Mouse (Mus musculus) spleen, adult 2 months (tissue): ENCODE measurements around the gene Fbxl13. TPM values are rescaled to one million over a fixed set of nuclear protein-coding genes. Genes with fewer than 3 reads are reported as not detected.

ENCODE experiments used
- DNase-seq, 2 experiments: peaks; one replicate each; pipeline versions ENCODE4 v3.0.0 to v3.0.0-alpha.2; 2012 to 2021; ENCODE audit warnings: low spot score in 2 of 2, low read depth in 1 of 2
- H3K27ac ChIP-seq: fragments of 200-500 bp; 2 replicates; pipeline ENCODE4 v1.5.1; 2012; ENCODE audit warnings: low read length, inconsistent platforms; ENCODE audit not compliant: insufficient read depth
- H3K27me3 ChIP-seq: fragments of 200-500 bp; 2 replicates; pipeline ENCODE4 v1.6.1; 2012; ENCODE audit warnings: mild to moderate bottlenecking, moderate library complexity, low read length, inconsistent platforms; ENCODE audit not compliant: control insufficient read depth, insufficient read depth
- H3K36me3 ChIP-seq: fragments of 200-500 bp; 2 replicates; pipeline ENCODE4 v1.6.1; 2012; ENCODE audit warnings: mild to moderate bottlenecking, low read length, inconsistent platforms; ENCODE audit not compliant: control insufficient read depth, insufficient read depth
- H3K4me1 ChIP-seq: fragments of 200-500 bp; 2 replicates; pipeline ENCODE4 v1.6.1; 2011; ENCODE audit warnings: inconsistent platforms; ENCODE audit not compliant: control insufficient read depth, insufficient read depth, insufficient read length
- H3K4me3 ChIP-seq: fragments of 200-500 bp; 2 replicates; pipeline ENCODE4 v1.5.1; 2011; ENCODE audit warnings: mild to moderate bottlenecking, inconsistent platforms; ENCODE audit not compliant: insufficient read depth, insufficient read length; ENCODE audit errors: extremely low read depth
- CTCF ChIP-seq: fragments of 200-500 bp; IDR thresholded peaks from 2 replicates; pipeline ENCODE4 v1.5.1; 2011; ENCODE audit warnings: mild to moderate bottlenecking, inconsistent platforms; ENCODE audit not compliant: insufficient read depth, insufficient read length, insufficient replicate concordance; ENCODE audit errors: extremely low read depth
- POLR2A ChIP-seq: fragments of 200-500 bp; IDR thresholded peaks from 2 replicates; pipeline ENCODE4 v1.6.1; 2011; ENCODE audit warnings: low read depth, low read length, inconsistent platforms
- WGBS: fragments of 180-500 bp; shearing (Covaris S2); methylation state at CpG from one replicate; pipeline ENCODE4 v1.1.7; 2018; 5-methylcytosine and 5-hydroxymethylcytosine counted together
- polyA plus RNA-seq: library from polyadenylated mRNA; depleted of rRNA; stranded (reverse); fragments of >200 nt; gene quantifications from 2 replicates; pipeline ENCODE4 v1.2.3, GENCODE M21; 2012

Gene Fbxl13
- polyA plus RNA-seq, 1 experiment: 0.07 TPM

GRCm38 (mm10) chr5:21578136-21578535 lies 67.3 kb downstream of the Fbxl13 start:
- DNase-seq: no peak
- Histone ChIP-seq H3K4me1 (no peaks in the 10 kb centered on the region), H3K27ac (no peak overlapping the region), H3K4me3 (no peak overlapping the region), H3K36me3 (no peaks in the 10 kb centered on the region), H3K27me3 (no peaks in the 10 kb centered on the region)
- WGBS: 91% methylated on average over 3 of the region's 3 CpGs
- no peak for TF ChIP-seq CTCF

- no peaks in the 10 kb centered on the region for H3K36me3 ChIP-seq
- 93% methylated on average over 13 of the region's 13 CpGs for WGBS
- H3K4me3 ChIP-seq: no peak overlapping the region
- H3K27ac ChIP-seq: no peak overlapping the region
- no peaks in the 10 kb centered on the region for H3K4me1 ChIP-seq
- H3K27me3 ChIP-seq: no peaks in the 10 kb centered on the region
- no peak for DNase-seq
- TF ChIP-seq POLR2A (no peak), CTCF (no peak)
Observed at GRCm38 (mm10) chr5:21575210-21575550, 70.3 kb downstream of the Fbxl13 start.

GRCm38 (mm10) chr5:21574386-21575209 lies 70.8 kb downstream of the Fbxl13 start:
- DNase-seq: no peak
- WGBS: 88% methylated on average over 21 of the region's 21 CpGs
- Histone ChIP-seq H3K27me3 (no peaks in the 10 kb centered on the region), H3K27ac (no peak overlapping the region), H3K4me1 (no peaks in the 10 kb centered on the region), H3K4me3 (no peak overlapping the region), H3K36me3 (no peaks in the 10 kb centered on the region)
- no peak for TF ChIP-seq POLR2A
- no peak for TF ChIP-seq CTCF

GRCm38 (mm10) chr5:21572764-21573416 lies 72.5 kb downstream of the Fbxl13 start:
- no peak for DNase-seq
- Histone ChIP-seq H3K4me3 (no peak overlapping the region), H3K4me1 (no peaks in the 10 kb centered on the region; the same call in 1 of the 2 replicates), H3K36me3 (no peaks in the 10 kb centered on the region), H3K27ac (no peak overlapping the region), H3K27me3 (no peaks in the 10 kb centered on the region)
- no peak for TF ChIP-seq POLR2A
- no peak for TF ChIP-seq CTCF
- 68% methylated on average over 3 of the region's 3 CpGs for WGBS

DNA sequence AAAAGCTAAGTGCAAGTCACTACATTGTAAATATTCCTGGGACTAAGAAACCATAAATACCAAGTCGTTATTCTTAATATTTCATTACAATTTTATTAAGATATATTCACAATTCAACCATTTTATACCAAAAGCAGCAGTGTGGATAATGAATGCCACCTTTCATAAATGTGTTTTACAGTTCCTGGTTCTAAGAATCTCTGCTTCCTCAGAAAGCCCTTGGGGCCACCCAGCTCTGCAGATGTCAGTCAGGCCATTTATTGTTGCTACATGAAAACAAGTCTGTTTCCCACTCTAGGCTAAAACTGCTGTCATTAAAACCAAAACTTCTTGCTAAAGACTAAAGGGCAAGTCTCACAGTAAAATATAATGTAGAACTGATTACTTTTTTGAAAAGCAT lies 77.7 kb downstream of the Fbxl13 start:
- WGBS: 59% methylated on average over 1 of the region's 1 CpGs
- TF ChIP-seq CTCF (no peak), POLR2A (no peak)
- Histone ChIP-seq H3K27ac (no peak overlapping the region), H3K36me3 (no peaks in the 10 kb centered on the region), H3K4me3 (no peak overlapping the region), H3K4me1 (peaks cover 4% of the 10 kb centered on the region; the same call in 1 of the 2 replicates), H3K27me3 (no peaks in the 10 kb centered on the region)
- no peak for DNase-seq

DNA sequence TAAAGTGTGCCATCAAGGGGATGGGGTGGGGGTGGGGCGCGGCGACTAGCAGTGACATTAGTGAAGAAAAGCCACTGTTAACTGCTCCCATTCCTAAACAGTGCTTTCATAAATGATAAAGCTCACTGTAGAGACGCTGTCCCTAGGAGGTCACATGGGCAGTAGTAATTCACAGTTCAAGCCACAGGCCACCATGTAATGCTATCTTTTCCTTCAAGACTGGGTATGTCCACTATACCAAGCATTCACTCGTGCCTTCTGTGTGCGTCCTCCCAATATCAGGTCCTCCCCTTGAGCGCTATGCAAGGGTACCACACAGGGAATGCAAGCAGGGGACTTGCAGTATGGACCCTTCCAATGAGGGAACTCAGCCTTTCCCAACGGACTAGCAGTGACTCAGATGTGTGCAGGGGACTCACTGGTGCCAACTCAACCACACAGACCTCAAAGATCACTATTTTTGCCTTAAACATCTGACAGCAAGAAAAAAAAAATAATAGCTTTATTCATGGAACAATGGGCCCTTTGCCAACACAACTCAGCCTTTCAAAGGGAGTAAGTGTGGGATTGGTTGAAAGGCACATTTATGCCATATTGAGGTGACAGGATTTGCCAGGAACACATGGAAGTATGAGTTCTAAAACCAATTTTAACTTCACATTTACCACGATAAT lies 79.9 kb downstream of the Fbxl13 start:
- Histone ChIP-seq H3K4me1 (peaks cover 4% of the 10 kb centered on the region; the same call in 1 of the 2 replicates), H3K36me3 (no peaks in the 10 kb centered on the region), H3K4me3 (no peak overlapping the region), H3K27me3 (no peaks in the 10 kb centered on the region), H3K27ac (no peak overlapping the region)
- no peak for DNase-seq
- WGBS: 91% methylated on average over 9 of the region's 9 CpGs
- TF ChIP-seq CTCF: no peak
- no peak for TF ChIP-seq POLR2A
